Mouse (Mus musculus): Measurements from ENCODE around the gene Auts2. TPM values are rescaled to one million over a fixed set of nuclear protein-coding genes. Genes with fewer than 3 reads are reported as not detected.

Auts2 gene
- total and polyA plus RNA-seq, 3 experiments: not detected

DNA sequence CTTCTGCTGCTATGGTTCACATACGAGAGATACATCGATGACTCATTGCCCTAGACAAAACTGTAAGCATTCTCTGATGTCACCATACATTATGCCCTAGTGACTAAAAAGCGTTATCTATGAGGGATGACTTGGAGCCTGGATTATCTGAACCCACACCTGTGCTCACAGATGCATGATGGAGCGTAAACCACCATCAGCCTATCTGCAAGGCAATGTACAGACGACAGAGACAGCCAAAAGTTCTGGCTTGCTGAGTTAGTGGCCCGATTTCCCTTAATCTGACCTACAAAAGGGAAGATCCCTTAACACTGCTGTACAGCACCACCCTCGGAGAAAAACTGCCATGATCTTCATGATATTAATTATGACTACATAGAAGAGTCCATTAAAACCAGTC, 245.8 kb downstream of the Auts2 start:
- DNase-seq (ENCODE audit: extremely low read depth): no peak
- Histone ChIP-seq H3K4me2 (ENCODE audit: insufficient read depth, low read depth, poor library complexity, severe bottlenecking) (no peak overlapping the region), H3K9me3 (replicated peaks; ENCODE audit: low read length) (peaks cover 59% of the 10 kb centered on the region), H3K9ac (ENCODE audit: insufficient read depth, low read depth) (no peak overlapping the region), H3K4me3 (replicated peaks in 1 of 3; ENCODE audit: low read depth in 2 of 3, low read length in 2 of 3, poor library complexity in 1 of 3) (no peak overlapping the region), H3K4me1 (ENCODE audit: control insufficient read depth in 1 of 2, insufficient read depth in 2 of 2) (no peaks in the 10 kb centered on the region), H3K36me3 (replicated peaks in 1 of 2; ENCODE audit: control insufficient read depth in 1 of 2, insufficient read depth in 1 of 2, low read length in 1 of 2) (no peaks in the 10 kb centered on the region), H3K27me3 (replicated peaks) (no peaks in the 10 kb centered on the region), H3K79me2 (replicated peaks; ENCODE audit: control insufficient read depth, extremely low read depth, insufficient read depth, poor library complexity, severe bottlenecking) (no peaks in the 10 kb centered on the region), H3K27ac (ENCODE audit: insufficient read depth, low read depth) (no peak overlapping the region)
- in situ Hi-C loops (cut with MboI; ENCODE audit: low pct_ligation_motif_present, low pct_unique_long_range_greater_than_20kb, low sequenced_read_pairs) (no loop called here), dilution Hi-C loops (cut with MboI; ENCODE audit: extremely low pct_ligation_motif_present, extremely low pct_unique_long_range_greater_than_20kb, low sequenced_read_pairs) (no loop called here)
- TF ChIP-seq MAZ (IDR thresholded peaks at IDR 0.05; ENCODE audit: low read depth, low read length) (no peak), EP300 (IDR thresholded peaks at IDR 0.05; ENCODE audit: low read length) (no peak), E2F4 (IDR thresholded peaks at IDR 0.05; ENCODE audit: insufficient replicate concordance, low read depth, low read length) (no peak), GABPA (IDR thresholded peaks at IDR 0.05; ENCODE audit: insufficient replicate concordance, low read depth, low read length) (no peak), CHD1 (IDR thresholded peaks at IDR 0.05; ENCODE audit: low read depth, low read length) (no peak), NELFE (IDR thresholded peaks at IDR 0.05; ENCODE audit: low read depth, low read length) (no peak), IRF4 (IDR thresholded peaks at IDR 0.05; ENCODE audit: low read depth, low read length) (no peak), MYC (IDR thresholded peaks at IDR 0.05; ENCODE audit: low read depth, low read length) (no peak), MAFK (IDR thresholded peaks at IDR 0.05; ENCODE audit: insufficient replicate concordance, low read length) (no peak), RCOR1 (conservative IDR thresholded peaks at IDR 0.05; ENCODE audit: low read depth, low read length) (no peak), ZNF384 (IDR thresholded peaks at IDR 0.05; ENCODE audit: low read depth, low read length) (no peak), USF2 (conservative IDR thresholded peaks at IDR 0.05; ENCODE audit: low read depth, low read length) (no peak)

DNA sequence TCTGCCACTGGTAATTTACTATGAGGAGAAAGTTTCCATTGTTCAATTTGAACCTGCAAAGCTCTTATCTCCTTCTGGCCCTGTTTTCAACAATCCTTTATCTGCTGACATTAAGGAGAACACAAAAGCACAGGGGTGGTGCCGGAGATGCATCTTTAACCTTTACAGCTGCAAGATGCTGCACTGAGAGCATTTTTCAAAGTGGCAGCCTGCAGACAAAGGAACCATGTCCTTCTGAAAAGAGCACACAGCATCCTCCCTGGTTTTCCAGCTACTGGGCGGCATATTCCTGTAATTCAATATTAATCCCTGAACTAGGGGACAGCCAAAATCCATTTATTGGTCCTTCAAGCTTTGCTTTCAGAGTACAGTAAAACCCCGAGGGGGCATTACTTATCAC, 248.7 kb downstream of the Auts2 start:
- dilution Hi-C loops (cut with MboI; ENCODE audit: extremely low pct_ligation_motif_present, extremely low pct_unique_long_range_greater_than_20kb, low sequenced_read_pairs): no loop called here
- Histone ChIP-seq H3K4me3 (replicated peaks in 1 of 3; ENCODE audit: low read depth in 2 of 3, low read length in 2 of 3, poor library complexity in 1 of 3) (no peak overlapping the region), H3K79me2 (replicated peaks; ENCODE audit: control insufficient read depth, extremely low read depth, insufficient read depth, poor library complexity, severe bottlenecking) (no peaks in the 10 kb centered on the region), H3K27ac (ENCODE audit: insufficient read depth, low read depth) (no peak overlapping the region), H3K4me1 (ENCODE audit: control insufficient read depth in 1 of 2, insufficient read depth in 2 of 2) (no peaks in the 10 kb centered on the region), H3K9me3 (replicated peaks; ENCODE audit: low read length) (peaks cover 71% of the 10 kb centered on the region), H3K27me3 (replicated peaks) (no peaks in the 10 kb centered on the region), H3K36me3 (replicated peaks in 1 of 2; ENCODE audit: control insufficient read depth in 1 of 2, insufficient read depth in 1 of 2, low read length in 1 of 2) (no peaks in the 10 kb centered on the region), H3K4me2 (ENCODE audit: insufficient read depth, low read depth, poor library complexity, severe bottlenecking) (no peak overlapping the region), H3K9ac (ENCODE audit: insufficient read depth, low read depth) (no peak overlapping the region)
- TF ChIP-seq ZMIZ1 (IDR thresholded peaks at IDR 0.05; ENCODE audit: low read depth, low read length) (no peak), ELF1 (IDR thresholded peaks at IDR 0.05; ENCODE audit: low read depth, low read length) (no peak), KAT2A (IDR thresholded peaks at IDR 0.05; ENCODE audit: insufficient replicate concordance, low read length) (no peak), NRF1 (IDR thresholded peaks at IDR 0.05; ENCODE audit: low read depth, low read length) (no peak), ZNF384 (IDR thresholded peaks at IDR 0.05; ENCODE audit: low read depth, low read length) (no peak), IRF4 (IDR thresholded peaks at IDR 0.05; ENCODE audit: low read depth, low read length) (no peak), POLR2AphosphoS2 (IDR thresholded peaks at IDR 0.05; ENCODE audit: low read depth, low read length) (no peak)
- in situ Hi-C loops (cut with MboI; ENCODE audit: low pct_ligation_motif_present, low pct_unique_long_range_greater_than_20kb, low sequenced_read_pairs): no loop called here
- no peak for DNase-seq (ENCODE audit: extremely low read depth)

Data from CH12.LX (cell line).